Mouse (Mus musculus) CD4-positive, CD25-positive, alpha-beta regulatory T cell, adult 2 months (primary cell): ENCODE measurements around the gene Rsph14.

Experiments used
- DNase-seq: peaks from one replicate; pipeline ENCODE4 v3.0.0-alpha.2; 2012; ENCODE audit warnings: low read depth, low spot score

Rsph14 gene

GRCm38 (mm10) chr10:75053655-75054054 lies 21.3 kb upstream of the Rsph14 start:
- DNase-seq, result no peak

GRCm38 (mm10) chr10:75052902-75053301 lies 20.5 kb upstream of the Rsph14 start:
- DNase-seq, result no peak

GRCm38 (mm10) chr10:75051364-75052074 lies 19.1 kb upstream of the Rsph14 start:
- no peak for DNase-seq

GRCm38 (mm10) chr10:75048711-75049110 lies 16.3 kb upstream of the Rsph14 start:
- DNase-seq, result no peak

- DNase-seq, result no peak
Measured at GRCm38 (mm10) chr10:75045831-75046230, 13.4 kb upstream of the Rsph14 start.

GRCm38 (mm10) chr10:75044459-75044858 lies 12.1 kb upstream of the Rsph14 start:
- no peak for DNase-seq

- peak; percentile 48 for DNase-seq
Measured at GRCm38 (mm10) chr10:75042060-75042459, 9.7 kb upstream of the Rsph14 start.

- DNase-seq, result peak; percentile 84
Measured at GRCm38 (mm10) chr10:75036883-75037379, 4.5 kb upstream of the Rsph14 start, which contains the start of gene Rab36. Gene Rab36 (plus strand): TSS chr10:75037058.

GRCm38 (mm10) chr10:75031345-75032114 lies 856 bp downstream of the Rsph14 start:
- no peak for DNase-seq

- no peak for DNase-seq
Measured at GRCm38 (mm10) chr10:75030234-75030633, 2.2 kb downstream of the Rsph14 start.

- no peak for DNase-seq
Measured at GRCm38 (mm10) chr10:75029677-75030076, 2.7 kb downstream of the Rsph14 start.

GRCm38 (mm10) chr10:75028743-75029142 lies 3.6 kb downstream of the Rsph14 start:
- DNase-seq, result no peak

- no peak for DNase-seq
Measured at GRCm38 (mm10) chr10:75026491-75026890, 5.9 kb downstream of the Rsph14 start.

GRCm38 (mm10) chr10:75021138-75021537 lies 11.2 kb downstream of the Rsph14 start:
- DNase-seq, result peak; percentile 67

GRCm38 (mm10) chr10:75020271-75020670 lies 12.1 kb downstream of the Rsph14 start:
- no peak for DNase-seq

- no peak for DNase-seq
Measured at GRCm38 (mm10) chr10:75016481-75016880, 15.9 kb downstream of the Rsph14 start.

GRCm38 (mm10) chr10:75015465-75015864 lies 16.9 kb downstream of the Rsph14 start:
- DNase-seq, result no peak

- no peak for DNase-seq
Measured at GRCm38 (mm10) chr10:75010704-75011103, 21.7 kb downstream of the Rsph14 start.

- no peak for DNase-seq
Measured at GRCm38 (mm10) chr10:75006889-75007662, 25.3 kb downstream of the Rsph14 start.

GRCm38 (mm10) chr10:75004067-75004466 lies 28.3 kb downstream of the Rsph14 start:
- DNase-seq, result no peak

- DNase-seq, result no peak
Measured at GRCm38 (mm10) chr10:75001391-75001790, 31.0 kb downstream of the Rsph14 start.

GRCm38 (mm10) chr10:74995377-74995776 lies 37.0 kb downstream of the Rsph14 start:
- DNase-seq, result no peak
